Mouse (Mus musculus) liver, adult 2 months (tissue): Measurements from ENCODE around the gene Stk4.

Experiments used
- CTCF ChIP-seq: fragments of 200-500 bp; IDR thresholded peaks from 2 replicates; pipeline ENCODE4 v1.5.1; 2011; ENCODE audit warnings: low read depth, low read length, control low read depth
- POLR2A ChIP-seq: fragments of 200-500 bp; IDR thresholded peaks from 2 replicates; pipeline ENCODE4 v1.6.1; 2011; ENCODE audit warnings: low read length, control low read depth; ENCODE audit not compliant: insufficient read depth; ENCODE audit errors: extremely low read depth

- TF ChIP-seq CTCF (no peak), POLR2A (no peak)
These were observed 104.7 kb downstream of the Stk4 start for GRCm38 (mm10) chr2:164174649-164175395.
